In the genomic region with DNA sequence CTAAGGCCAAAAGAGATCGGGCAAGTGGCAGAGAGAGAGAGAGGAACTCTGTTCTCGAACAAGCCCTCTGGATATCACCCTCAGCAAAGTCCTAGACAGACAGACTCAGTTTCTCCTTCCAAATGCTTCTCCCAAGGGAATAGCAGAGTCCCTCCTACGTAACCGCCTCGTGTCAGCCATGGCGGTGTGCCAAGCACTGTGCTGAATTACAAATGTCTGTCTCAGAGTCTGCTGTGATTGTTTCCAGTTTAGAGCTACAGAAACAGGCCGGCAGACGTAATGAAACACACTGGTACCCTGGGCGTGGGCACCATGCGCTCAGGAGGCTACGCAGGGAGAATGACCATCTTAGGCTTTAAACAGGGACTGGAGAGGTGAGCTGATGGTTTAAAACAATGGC, we compare ENCODE assay signal across 19 mouse cellular contexts. TPM values are rescaled to one million over a fixed set of nuclear protein-coding genes. Genes with fewer than 3 reads are reported as not detected.
DNase-seq lines count a peak whose midpoint lies in the region; ATAC-seq and TF ChIP-seq lines count a peak whose summit lies in the region.
"Had no signal": no experiment of that assay in that cellular context is flagged by ENCODE, and none has a peak within 500 bp of the region (broad histone marks: within the 10 kb centered on the region; RNA-seq: fewer than 3 reads in every experiment).

No protein-coding gene starts in this region.

- no peak overlapping the region for H3K27ac ChIP-seq in limb, embryonic 14.5 days (replicated peaks; ENCODE audit: low read depth, low read length)
- no peak overlapping the region for H3K27ac ChIP-seq in limb, embryonic 10.5 days
- H3K27ac ChIP-seq in brown adipose tissue, adult 24 weeks (replicated peaks; ENCODE audit: low read depth, low read length) = peak overlapping the region; percentile 87
- H3K27ac ChIP-seq: kidney, postnatal 0 days; limb, embryonic 15.5 days; neural tube, embryonic 12.5 days had no signal

- H3K27me3 ChIP-seq in limb, embryonic 14.5 days (ENCODE audit: control insufficient read depth, insufficient read depth, low read length) = no peaks in the 10 kb centered on the region
- H3K27me3 ChIP-seq in limb, embryonic 10.5 days (ENCODE audit: low read depth, poor library complexity, severe bottlenecking) = peaks cover 44% of the 10 kb centered on the region

- no peaks in the 10 kb centered on the region for H3K36me3 ChIP-seq in limb, embryonic 14.5 days (ENCODE audit: control insufficient read depth, insufficient read depth, low read length)
- no peaks in the 10 kb centered on the region for H3K36me3 ChIP-seq in limb, embryonic 10.5 days
- H3K36me3 ChIP-seq: heart, embryonic 12.5 days; limb, embryonic 15.5 days; neural tube, embryonic 12.5 days had no signal

- H3K9me3 ChIP-seq in limb, embryonic 14.5 days (ENCODE audit: control insufficient read depth, low read length) = no peaks in the 10 kb centered on the region
- no peaks in the 10 kb centered on the region for H3K9me3 ChIP-seq in limb, embryonic 10.5 days (replicated peaks)
- H3K9me3 ChIP-seq: heart, embryonic 12.5 days; limb, embryonic 15.5 days; neural tube, embryonic 12.5 days had no signal

- no peak overlapping the region for H3K4me2 ChIP-seq in limb, embryonic 14.5 days (replicated peaks; ENCODE audit: low read depth, low read length, severe bottlenecking)
- H3K4me2 ChIP-seq: heart, embryonic 12.5 days; limb, embryonic 15.5 days; neural tube, embryonic 12.5 days had no signal

- H3K4me1 ChIP-seq in limb, embryonic 14.5 days (ENCODE audit: control insufficient read depth, insufficient read depth, low read length) = peaks cover 8% of the 10 kb centered on the region; the same call in 1 of the 2 replicates
- peaks cover 14% of the 10 kb centered on the region for H3K4me1 ChIP-seq in limb, embryonic 10.5 days
- peaks cover 4% of the 10 kb centered on the region; the same call in 1 of the 2 replicates for H3K4me1 ChIP-seq in brown adipose tissue, adult 24 weeks (ENCODE audit: control insufficient read depth, insufficient read depth, insufficient read length, low read length)
- H3K4me1 ChIP-seq: neural tube, embryonic 12.5 days had no signal

- WGBS in limb, embryonic 14.5 days = 69% methylated on average over 11 of the region's 11 CpGs
- 93% methylated on average over 11 of the region's 11 CpGs for WGBS in limb, embryonic 10.5 days

- no peak overlapping the region for H3K4me3 ChIP-seq in limb, embryonic 14.5 days (replicated peaks; ENCODE audit: low read length)
- H3K4me3 ChIP-seq in limb, embryonic 10.5 days = no peak overlapping the region
- H3K4me3 ChIP-seq in brown adipose tissue, adult 24 weeks (ENCODE audit: insufficient read depth, low read depth, low read length) = no peak overlapping the region
- H3K4me3 ChIP-seq: heart, embryonic 12.5 days; limb, embryonic 15.5 days; neural tube, embryonic 12.5 days had no signal

- no peak overlapping the region for H3K9ac ChIP-seq in limb, embryonic 14.5 days (ENCODE audit: low read depth, low read length, severe bottlenecking)
- H3K9ac ChIP-seq: heart, embryonic 12.5 days; limb, embryonic 15.5 days; neural tube, embryonic 12.5 days had no signal

- no peak for TF ChIP-seq POLR2A in limb, embryonic 14.5 days (IDR thresholded peaks at IDR 0.05; ENCODE audit: borderline replicate concordance, extremely low read depth, insufficient read depth, insufficient read length)

- peak; percentile 47 for ATAC-seq in frontal cortex, adult (ENCODE audit: low TSS enrichment)
- no peak for ATAC-seq in limb, embryonic 14.5 days (ENCODE audit: low FRiP score, low read depth)
- ATAC-seq: forebrain, embryonic 16.5 days; hindbrain, embryonic 16.5 days; intestine, postnatal 0 days had no signal

- DNase-seq in frontal cortex, postnatal 10 days (ENCODE audit: low spot score in 2 of 2) = no peak
- DNase-seq in limb, embryonic 14.5 days (ENCODE audit: low spot score) = peak; percentile 21
- no peak for DNase-seq in limb, embryonic 10.5 days (ENCODE audit: low spot score)
- peak; percentile 57 to 61 for DNase-seq in right cerebral cortex, postnatal 10 days (ENCODE audit: low spot score in 2 of 2)
- DNase-seq in Muller cell, postnatal 12 days (ENCODE audit: inconsistent ontology term) = no peak
- no peak for DNase-seq in c-Kit-positive CD71-positive TER-119-positive erythroid progenitor cells, embryonic 14.5 days (ENCODE audit: low spot score)
- DNase-seq: cerebellum, adult 11-12 months; cerebellum, postnatal 25 days; heart, postnatal 36 days; thymus, postnatal 14 days had no signal

RNA-seq across cellular contexts. Expression of a gene that starts 8.8 kb away (rescaled TPM):
- polyA plus RNA-seq in limb, embryonic 14.5 days (2012; rRNA removed) = 3.2 and 4.2 TPM in 2 replicates
- 8.3 and 9.5 TPM in 2 replicates for polyA plus RNA-seq in limb, embryonic 14.5 days (2014; fragmentation: Nextera tagmentation; extraction: Ambion mirVana)
- 0.56 and 0.75 TPM in 2 replicates for polyA plus RNA-seq in limb, embryonic 10.5 days (2016; fragmentation: Nextera tagmentation; extraction: Ambion mirVana)
- polyA plus RNA-seq in brown adipose tissue, adult 24 weeks (2012; ENCODE audit: insufficient read depth, insufficient read length, missing spikeins) = 21.2 and 21.5 TPM in 2 replicates

RNA-seq across cellular contexts. Expression of a gene that starts 36.2 kb away (rescaled TPM):
- 3.6 and 3.9 TPM in 2 replicates for polyA plus RNA-seq in limb, embryonic 14.5 days (2012; rRNA removed)
- 3.1 and 4.2 TPM in 2 replicates for polyA plus RNA-seq in limb, embryonic 14.5 days (2014; fragmentation: Nextera tagmentation; extraction: Ambion mirVana)
- 1.4 and 1.9 TPM in 2 replicates for polyA plus RNA-seq in limb, embryonic 10.5 days (2016; fragmentation: Nextera tagmentation; extraction: Ambion mirVana)
- polyA plus RNA-seq in brown adipose tissue, adult 24 weeks (2012; ENCODE audit: insufficient read depth, insufficient read length, missing spikeins) = 0.58 and 0.79 TPM in 2 replicates

RNA-seq across cellular contexts. Expression of a gene that starts 50.3 kb away (rescaled TPM):
- polyA plus RNA-seq in limb, embryonic 14.5 days (2012; rRNA removed) = 88.1 and 88.8 TPM in 2 replicates
- 54.5 and 67.1 TPM in 2 replicates for polyA plus RNA-seq in limb, embryonic 14.5 days (2014; fragmentation: Nextera tagmentation; extraction: Ambion mirVana)
- 32.7 and 42.2 TPM in 2 replicates for polyA plus RNA-seq in limb, embryonic 10.5 days (2016; fragmentation: Nextera tagmentation; extraction: Ambion mirVana)
- polyA plus RNA-seq in brown adipose tissue, adult 24 weeks (2012; ENCODE audit: insufficient read depth, insufficient read length, missing spikeins) = 30.3 and 32.7 TPM in 2 replicates

Comparison
In these comparisons a context has a peak if more than half of its experiments do, and no peak if none do; other contexts are left out.
1. DNase-seq: peak in limb, embryonic 14.5 days (single experiment) and right cerebral cortex, postnatal 10 days (2 of 2); none in frontal cortex, postnatal 10 days (0 of 2), limb, embryonic 10.5 days (single experiment), Muller cell, postnatal 12 days (single experiment) and c-Kit-positive CD71-positive TER-119-positive erythroid progenitor cells, embryonic 14.5 days (single experiment).